Mouse (Mus musculus) intestine, embryonic 14.5 days (tissue): ENCODE results near the gene Gm10153. TPM values are rescaled to one million over a fixed set of nuclear protein-coding genes. Genes with fewer than 3 reads are reported as not detected.
A peak's percentile ranks its signal among the peaks of the same experiment; 100 is the strongest.
"Not testable (repeated sequence)": the region's sequence is repeated elsewhere in the genome, so short reads cannot be mapped to it uniquely, and the experiment has no call there.

Experiments used
- ATAC-seq: fragments of 200-750 bp; cut with Nextera tagmentation; replicated peaks from 2 replicates; pipeline ENCODE4 v1.8.0; 2017; ENCODE audit warnings: low read depth, moderate number of reproducible peaks, moderate TSS enrichment, moderate library complexity; ENCODE audit not compliant: low FRiP score, low TSS enrichment
- DNase-seq: peaks from one replicate; pipeline ENCODE4 v3.0.0-alpha.2; 2018; ENCODE audit warnings: low spot score
- H3K27ac ChIP-seq: fragments of 300-500 bp; sonication (generic); 2 replicates; pipeline ENCODE4 v1.5.1; 2014; ENCODE audit warnings: low read depth, mild to moderate bottlenecking, control low read depth
- H3K27me3 ChIP-seq: fragments of 300-500 bp; sonication (generic); replicated peaks from 2 replicates; pipeline ENCODE4 v1.6.1; 2014; ENCODE audit warnings: low read length, control low read depth; ENCODE audit not compliant: control insufficient read depth, insufficient read depth
- H3K36me3 ChIP-seq: fragments of 300-500 bp; sonication (generic); 2 replicates; pipeline ENCODE4 v1.6.1; 2014; ENCODE audit warnings: low read length, control low read depth; ENCODE audit not compliant: control insufficient read depth, insufficient read depth
- H3K4me1 ChIP-seq: fragments of 300-500 bp; sonication (generic); replicated peaks from 2 replicates; pipeline ENCODE4 v1.6.1; 2014; ENCODE audit warnings: low read length, control low read depth, mixed read lengths; ENCODE audit not compliant: control insufficient read depth, insufficient read depth
- H3K4me2 ChIP-seq: fragments of 300-500 bp; sonication (generic); 2 replicates; pipeline ENCODE4 v1.6.1; 2014; ENCODE audit warnings: low read length
- H3K4me3 ChIP-seq: fragments of 300-500 bp; sonication (generic); 2 replicates; pipeline ENCODE4 v1.5.1; 2014; ENCODE audit warnings: low read depth, low read length, control low read depth, mixed read lengths
- H3K9ac ChIP-seq: fragments of 300-500 bp; sonication (generic); 2 replicates; pipeline ENCODE4 v1.6.1; 2014; ENCODE audit warnings: mild to moderate bottlenecking, low read length
- H3K9me3 ChIP-seq: fragments of 300-500 bp; sonication (generic); 2 replicates; pipeline ENCODE4 v1.6.1; 2016; ENCODE audit warnings: low read length, control low read depth; ENCODE audit not compliant: control insufficient read depth
- WGBS: fragments of 180-500 bp; shearing (Covaris S2); extraction: QIAGEN DNeasy Blood & Tissue Kit; methylation state at CpG from one replicate; pipeline ENCODE4 v1.1.7; 2014; 5-methylcytosine and 5-hydroxymethylcytosine counted together
- polyA plus RNA-seq: library from polyadenylated mRNA; unstranded; fragments of >200 nt; fragmentation: Nextera tagmentation; extraction: Ambion mirVana; gene quantifications from 2 replicates; pipeline ENCODE4 v1.2.1, GENCODE M21; 2014

Gm10153 gene
- polyA plus RNA-seq, 1 experiment from 2014 or later = not detected

GRCm38 (mm10) chr7:142155308-142155707 is 34.9 kb downstream of the Gm10153 start:
- no peaks in the 10 kb centered on the region for H3K9me3 ChIP-seq
- no peak overlapping the region for H3K4me2 ChIP-seq
- no peak for DNase-seq
- no peaks in the 10 kb centered on the region for H3K27me3 ChIP-seq
- WGBS = 56% methylated on average over 1 of the region's 1 CpGs
- no peaks in the 10 kb centered on the region for H3K36me3 ChIP-seq
- no peak for ATAC-seq
- H3K9ac ChIP-seq = no peak overlapping the region
- H3K4me1 ChIP-seq = no peaks in the 10 kb centered on the region
- no peak overlapping the region for H3K27ac ChIP-seq
- H3K4me3 ChIP-seq = no peak overlapping the region

GRCm38 (mm10) chr7:142152191-142152590 is 38.0 kb downstream of the Gm10153 start:
- 78% methylated on average over 4 of the region's 4 CpGs for WGBS
- H3K36me3 ChIP-seq = no peaks in the 10 kb centered on the region
- no peak for ATAC-seq
- no peak overlapping the region for H3K4me3 ChIP-seq
- no peak overlapping the region for H3K9ac ChIP-seq
- H3K27me3 ChIP-seq = no peaks in the 10 kb centered on the region
- H3K4me2 ChIP-seq = no peak overlapping the region
- DNase-seq = no peak
- no peak overlapping the region for H3K27ac ChIP-seq
- no peaks in the 10 kb centered on the region for H3K9me3 ChIP-seq
- H3K4me1 ChIP-seq = no peaks in the 10 kb centered on the region

- no peaks in the 10 kb centered on the region for H3K27me3 ChIP-seq
- H3K9ac ChIP-seq = no peak overlapping the region
- H3K4me3 ChIP-seq = no peak overlapping the region
- DNase-seq (no peak), ATAC-seq (no peak)
- no peaks in the 10 kb centered on the region for H3K36me3 ChIP-seq
- H3K27ac ChIP-seq = no peak overlapping the region
- no peaks in the 10 kb centered on the region for H3K9me3 ChIP-seq
- no peak overlapping the region for H3K4me2 ChIP-seq
- no peaks in the 10 kb centered on the region for H3K4me1 ChIP-seq
These were observed 41.6 kb downstream of the Gm10153 start for GRCm38 (mm10) chr7:142148633-142149032.

GRCm38 (mm10) chr7:142146033-142146432 is 44.2 kb downstream of the Gm10153 start:
- H3K4me2 ChIP-seq = no peak overlapping the region
- no peaks in the 10 kb centered on the region for H3K9me3 ChIP-seq
- 3% methylated on average over 1 of the region's 1 CpGs for WGBS
- no peak overlapping the region for H3K27ac ChIP-seq
- H3K4me3 ChIP-seq = no peak overlapping the region
- H3K27me3 ChIP-seq = no peaks in the 10 kb centered on the region
- H3K4me1 ChIP-seq = no peaks in the 10 kb centered on the region
- DNase-seq = peak; percentile 52
- no peaks in the 10 kb centered on the region for H3K36me3 ChIP-seq
- ATAC-seq = no peak
- H3K9ac ChIP-seq = no peak overlapping the region

GRCm38 (mm10) chr7:142145413-142145940 is 44.7 kb downstream of the Gm10153 start:
- Histone ChIP-seq H3K4me1 (no peaks in the 10 kb centered on the region), H3K27me3 (no peaks in the 10 kb centered on the region), H3K36me3 (no peaks in the 10 kb centered on the region), H3K9ac (no peak overlapping the region), H3K4me3 (no peak overlapping the region), H3K9me3 (no peaks in the 10 kb centered on the region), H3K4me2 (no peak overlapping the region), H3K27ac (no peak overlapping the region)
- DNase-seq (no peak), ATAC-seq (no peak)
- 41% methylated on average over 4 of the region's 4 CpGs for WGBS

- 73% methylated on average over 1 of the region's 1 CpGs for WGBS
- H3K4me1 ChIP-seq = no peaks in the 10 kb centered on the region
- no peak within 1 kb of the TSS for H3K4me2 ChIP-seq
- H3K27ac ChIP-seq = no peak within 1 kb of the TSS
- H3K4me3 ChIP-seq = no peak within 1 kb of the TSS
- ATAC-seq = no peak
- no peak for DNase-seq
- H3K27me3 ChIP-seq = no peaks in the 10 kb centered on the region
- no peak within 1 kb of the TSS for H3K9ac ChIP-seq
- H3K9me3 ChIP-seq = no peaks in the 10 kb centered on the region
- H3K36me3 ChIP-seq = no peaks in the 10 kb centered on the region
These were observed 45.7 kb downstream of the Gm10153 start, which contains the start of gene Gm45337 for GRCm38 (mm10) chr7:142144507-142144906. Gene Gm45337 (minus strand): TSS chr7:142144607.

- not testable (repeated sequence) for ATAC-seq
These were observed 46.6 kb downstream of the Gm10153 start for GRCm38 (mm10) chr7:142143506-142144010.

GRCm38 (mm10) chr7:142140696-142141095 is 49.5 kb downstream of the Gm10153 start:
- no peaks in the 10 kb centered on the region for H3K9me3 ChIP-seq
- no peak overlapping the region for H3K9ac ChIP-seq
- H3K4me3 ChIP-seq = no peak overlapping the region
- H3K27ac ChIP-seq = no peak overlapping the region
- no peaks in the 10 kb centered on the region for H3K27me3 ChIP-seq
- no peaks in the 10 kb centered on the region for H3K4me1 ChIP-seq
- ATAC-seq = no peak
- WGBS = 17% methylated on average over 1 of the region's 1 CpGs
- DNase-seq = no peak
- H3K4me2 ChIP-seq = no peak overlapping the region
- no peaks in the 10 kb centered on the region for H3K36me3 ChIP-seq

More at GRCm38 (mm10) chr7:142143506-142144010, 46.6 kb downstream of the Gm10153 start:
- H3K9me3 ChIP-seq, H3K9ac ChIP-seq, H3K4me1 ChIP-seq, H3K27ac ChIP-seq, H3K4me2 ChIP-seq, DNase-seq, H3K4me3 ChIP-seq, H3K27me3 ChIP-seq, H3K36me3 ChIP-seq: not testable (repeated sequence)
- 40% methylated on average over 1 of the region's 1 CpGs for WGBS
